Mouse (Mus musculus): Measurements from ENCODE around the gene Cd300ld5.
"Not testable (repeated sequence)": the region's sequence is repeated elsewhere in the genome, so short reads cannot be mapped to it uniquely, and the experiment has no call there.

The Cd300ld5 gene

GRCm38 (mm10) chr11:115048259-115048658 lies 10.7 kb upstream of the Cd300ld5 start, which contains the start of gene Cd300ld3:
TSS of gene Cd300ld3 (minus strand) at chr11:115048409.
- no peak for DNase-seq (ENCODE audit: low spot score)

GRCm38 (mm10) chr11:115026912-115027311 lies 10.7 kb downstream of the Cd300ld5 start, which contains the start of gene Cd300ld4:
TSS of gene Cd300ld4 (minus strand) at chr11:115027012.
- DNase-seq (ENCODE audit: low spot score) = not testable (repeated sequence)

GRCm38 (mm10) chr11:115016093-115016492 lies 21.5 kb downstream of the Cd300ld5 start, which contains the start of gene Cd300ld2:
TSS of gene Cd300ld2 (minus strand) at chr11:115016193.
- not testable (repeated sequence) for DNase-seq (ENCODE audit: low spot score)

- no peak for DNase-seq (ENCODE audit: low spot score)
These were observed 33.5 kb downstream of the Cd300ld5 start for GRCm38 (mm10) chr11:115004070-115004469.

GRCm38 (mm10) chr11:115001474-115002040 lies 36.0 kb downstream of the Cd300ld5 start, which contains the start of gene Cd300c2:
TSS of gene Cd300c2 (minus strand) at chr11:115001880.
- DNase-seq (ENCODE audit: low spot score) = no peak

- DNase-seq (ENCODE audit: low spot score) = no peak
These were observed 47.8 kb downstream of the Cd300ld5 start, which contains the start of gene Cd300ld for GRCm38 (mm10) chr11:114989793-114990192. TSS of gene Cd300ld (minus strand) at chr11:114989922.

- DNase-seq (ENCODE audit: low spot score) = no peak
These were observed 55.7 kb downstream of the Cd300ld5 start for GRCm38 (mm10) chr11:114981866-114982265.
